Mouse (Mus musculus) retina, adult 2 months (tissue): ENCODE data around the gene Nos1ap.

ENCODE experiments used
- DNase-seq: peaks from one replicate; pipeline ENCODE4 v3.0.0-alpha.2; 2012; ENCODE audit warnings: low read depth, low spot score

Nos1ap gene

GRCm38 (mm10) chr1:170588353-170588752, 1.3 kb downstream of the Nos1ap start:
- no peak for DNase-seq

- DNase-seq, result no peak
These were observed 2.9 kb downstream of the Nos1ap start for GRCm38 (mm10) chr1:170586715-170587114.

- no peak for DNase-seq
These were observed 5.7 kb downstream of the Nos1ap start for GRCm38 (mm10) chr1:170583925-170584324.

- no peak for DNase-seq
These were observed 7.3 kb downstream of the Nos1ap start for GRCm38 (mm10) chr1:170582341-170582740.

GRCm38 (mm10) chr1:170580485-170581110, 9.1 kb downstream of the Nos1ap start:
- no peak for DNase-seq

GRCm38 (mm10) chr1:170579476-170579875, 10.2 kb downstream of the Nos1ap start:
- DNase-seq, result no peak

GRCm38 (mm10) chr1:170579063-170579462, 10.6 kb downstream of the Nos1ap start:
- DNase-seq, result no peak

- DNase-seq, result no peak
These were observed 13.0 kb downstream of the Nos1ap start for GRCm38 (mm10) chr1:170576728-170577065.

- DNase-seq, result no peak
These were observed 13.5 kb downstream of the Nos1ap start for GRCm38 (mm10) chr1:170576012-170576727.

GRCm38 (mm10) chr1:170573117-170573516, 16.5 kb downstream of the Nos1ap start:
- no peak for DNase-seq

- DNase-seq, result no peak
These were observed 22.7 kb downstream of the Nos1ap start for GRCm38 (mm10) chr1:170566969-170567368.

GRCm38 (mm10) chr1:170566538-170566937, 23.1 kb downstream of the Nos1ap start:
- DNase-seq, result no peak

- no peak for DNase-seq
These were observed 24.7 kb downstream of the Nos1ap start for GRCm38 (mm10) chr1:170564926-170565325.

GRCm38 (mm10) chr1:170562431-170562830, 27.2 kb downstream of the Nos1ap start:
- no peak for DNase-seq

- no peak for DNase-seq
These were observed 28.9 kb downstream of the Nos1ap start for GRCm38 (mm10) chr1:170560768-170561167.

- DNase-seq, result no peak
These were observed 31.7 kb downstream of the Nos1ap start for GRCm38 (mm10) chr1:170557962-170558361.

- DNase-seq, result no peak
These were observed 33.0 kb downstream of the Nos1ap start for GRCm38 (mm10) chr1:170556696-170557095.

GRCm38 (mm10) chr1:170554939-170555293, 34.7 kb downstream of the Nos1ap start:
- DNase-seq, result no peak

- DNase-seq, result no peak
These were observed 35.3 kb downstream of the Nos1ap start for GRCm38 (mm10) chr1:170554235-170554938.

GRCm38 (mm10) chr1:170550649-170551440, 38.8 kb downstream of the Nos1ap start:
- DNase-seq, result no peak

- DNase-seq, result peak; percentile 11
These were observed 40.6 kb downstream of the Nos1ap start for GRCm38 (mm10) chr1:170549059-170549458.

GRCm38 (mm10) chr1:170548192-170548795, 41.4 kb downstream of the Nos1ap start:
- no peak for DNase-seq
